Mouse (Mus musculus) embryonic facial prominence, embryonic 10.5 days (tissue): Measurements from ENCODE around the gene Rbpj. TPM values are rescaled to one million over a fixed set of nuclear protein-coding genes. Genes with fewer than 3 reads are reported as not detected.
"Not testable (repeated sequence)": the region's sequence is repeated elsewhere in the genome, so short reads cannot be mapped to it uniquely, and the experiment has no call there.

ENCODE experiments used
- DNase-seq: peaks from one replicate; pipeline ENCODE4 v3.0.0-alpha.2; 2017; ENCODE audit warnings: low spot score
- H3K27ac ChIP-seq: fragments of 300-500 bp; sonication (generic); replicated peaks from 2 replicates; pipeline ENCODE4 v1.5.1; 2016; ENCODE audit warnings: mild to moderate bottlenecking
- H3K27me3 ChIP-seq: fragments of 300-500 bp; sonication (generic); replicated peaks from 2 replicates; pipeline ENCODE4 v1.6.1; 2016; ENCODE audit warnings: low read depth, mild to moderate bottlenecking; ENCODE audit not compliant: poor library complexity, severe bottlenecking
- H3K36me3 ChIP-seq: fragments of 300-500 bp; sonication (generic); replicated peaks from 2 replicates; pipeline ENCODE4 v1.6.1; 2016; ENCODE audit warnings: mild to moderate bottlenecking, moderate library complexity
- H3K4me1 ChIP-seq: fragments of 300-500 bp; sonication (generic); 2 replicates; pipeline ENCODE4 v1.6.1; 2016
- H3K4me3 ChIP-seq: fragments of 300-500 bp; sonication (generic); 2 replicates; pipeline ENCODE4 v1.5.1; 2016; ENCODE audit warnings: mild to moderate bottlenecking, moderate library complexity
- H3K9me3 ChIP-seq: fragments of 300-500 bp; sonication (generic); 2 replicates; pipeline ENCODE4 v1.6.1; 2016; ENCODE audit warnings: mild to moderate bottlenecking
- WGBS: fragments of 180-500 bp; shearing (Covaris S2); methylation state at CpG from one replicate; pipeline ENCODE4 v1.1.7; 2016; 5-methylcytosine and 5-hydroxymethylcytosine counted together
- polyA plus RNA-seq: library from polyadenylated mRNA; unstranded; fragments of >200 nt; fragmentation: Nextera tagmentation; extraction: Ambion mirVana; gene quantifications from 2 replicates; pipeline ENCODE4 v1.2.1, GENCODE M21; 2016

Rbpj gene
- polyA plus RNA-seq, 1 experiment from 2014 or later: 44.9 TPM

DNA sequence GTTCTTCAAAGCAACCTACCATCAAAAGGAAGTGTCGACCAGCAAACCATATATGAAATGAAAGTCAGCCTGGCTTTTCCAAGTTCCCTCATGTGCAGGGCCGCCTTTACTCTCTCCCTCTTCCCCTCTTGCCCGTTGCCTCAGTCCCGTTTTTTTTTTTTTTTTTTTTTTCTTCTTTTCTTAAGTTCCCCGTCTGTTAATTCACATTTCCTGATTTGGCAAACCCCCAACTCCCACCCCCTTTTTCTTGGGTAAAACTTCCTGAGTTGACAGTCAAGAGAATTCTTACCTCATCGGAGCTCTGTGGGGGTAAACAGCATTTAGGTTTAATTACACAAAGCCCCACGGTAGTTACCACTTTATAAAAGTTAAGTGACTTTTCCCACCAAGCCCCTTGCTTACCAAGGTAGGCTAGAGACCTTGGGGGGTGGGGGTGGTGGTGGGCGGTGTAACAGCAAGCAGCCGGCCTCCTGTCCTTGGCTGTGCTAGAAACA lies 81.1 kb downstream of the Rbpj start:
- WGBS: 67% methylated on average over 9 of the region's 9 CpGs
- Histone ChIP-seq H3K27ac (no peak overlapping the region), H3K27me3 (no peaks in the 10 kb centered on the region)

DNA sequence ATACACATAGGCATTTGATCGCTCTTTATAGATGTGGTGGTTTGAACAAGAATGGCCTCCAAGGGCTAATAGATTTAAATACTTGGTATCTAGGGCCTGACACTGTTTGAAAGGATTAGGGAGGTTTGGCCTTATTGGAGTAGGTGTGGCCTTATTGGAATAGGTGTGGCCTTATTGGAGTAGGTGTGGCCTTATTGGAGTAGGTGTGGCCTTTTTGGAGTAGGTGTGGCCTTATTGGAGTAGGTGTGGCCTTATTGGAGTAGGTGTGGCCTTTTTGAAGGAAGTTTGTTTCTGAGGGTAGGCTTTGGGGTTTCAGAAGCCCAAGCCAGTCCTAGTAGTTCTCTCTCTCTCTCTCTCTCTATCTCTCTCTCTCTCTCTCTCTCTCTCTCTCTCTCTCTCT lies 84.4 kb downstream of the Rbpj start:
- not testable (repeated sequence) for H3K27ac ChIP-seq, H3K4me1 ChIP-seq, H3K36me3 ChIP-seq, H3K4me3 ChIP-seq, H3K27me3 ChIP-seq, DNase-seq, H3K9me3 ChIP-seq
- 94% methylated on average over 1 of the region's 1 CpGs for WGBS

More for the DNA sequence above, 81.1 kb downstream of the Rbpj start:
- H3K4me1 ChIP-seq: peaks cover 15% of the 10 kb centered on the region
- H3K4me3 ChIP-seq: no peak overlapping the region
- H3K9me3 ChIP-seq: no peaks in the 10 kb centered on the region
- H3K36me3 ChIP-seq: no peaks in the 10 kb centered on the region
- DNase-seq: no peak

DNA sequence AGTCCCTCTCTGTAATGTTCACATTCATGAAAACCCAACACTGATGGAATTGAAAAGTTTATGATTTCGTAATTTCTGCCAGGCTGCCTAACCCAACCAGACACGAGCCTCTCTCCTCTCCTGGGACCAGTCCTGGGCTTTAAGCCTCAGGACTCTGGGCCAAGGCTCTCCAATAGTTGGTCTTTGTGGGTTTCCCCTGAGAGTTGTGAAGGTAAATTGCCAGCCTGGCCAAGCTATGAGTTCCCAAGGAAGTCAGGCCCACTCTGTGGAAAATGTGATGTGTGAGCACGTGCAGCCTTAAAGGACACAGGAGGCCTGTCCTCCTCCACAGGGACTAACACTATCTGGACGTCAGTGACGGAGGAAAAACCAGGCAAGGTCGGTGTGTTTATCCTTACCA lies 85.4 kb downstream of the Rbpj start:
- Histone ChIP-seq H3K27ac (no peak overlapping the region), H3K4me1 (no peaks in the 10 kb centered on the region), H3K4me3 (no peak overlapping the region), H3K27me3 (no peaks in the 10 kb centered on the region), H3K9me3 (no peaks in the 10 kb centered on the region), H3K36me3 (no peaks in the 10 kb centered on the region)
- WGBS: 75% methylated on average over 6 of the region's 6 CpGs
- DNase-seq: no peak

DNA sequence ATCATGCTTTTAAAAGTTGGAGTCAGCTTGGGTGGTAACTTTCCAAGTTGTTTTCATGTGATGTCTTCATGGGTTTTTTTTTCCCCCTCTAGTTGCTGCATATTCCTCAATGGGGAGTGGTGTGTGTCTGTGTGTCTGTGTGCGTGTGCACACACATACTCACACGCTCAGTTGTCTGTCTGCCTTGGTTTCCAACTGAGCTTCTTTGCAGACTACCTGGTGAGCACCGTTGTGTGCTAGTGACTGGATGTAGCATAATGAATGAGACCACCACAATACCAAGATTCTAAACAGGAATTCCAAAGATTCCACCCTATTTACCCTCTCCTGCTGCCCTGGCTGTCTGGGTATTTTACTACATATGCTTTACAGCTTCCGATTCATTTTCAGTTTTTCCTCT lies 86.0 kb downstream of the Rbpj start:
- WGBS: 69% methylated on average over 4 of the region's 4 CpGs
- Histone ChIP-seq H3K36me3 (no peaks in the 10 kb centered on the region), H3K27ac (no peak overlapping the region), H3K4me1 (no peaks in the 10 kb centered on the region), H3K9me3 (no peaks in the 10 kb centered on the region), H3K4me3 (no peak overlapping the region), H3K27me3 (no peaks in the 10 kb centered on the region)
- no peak for DNase-seq

DNA sequence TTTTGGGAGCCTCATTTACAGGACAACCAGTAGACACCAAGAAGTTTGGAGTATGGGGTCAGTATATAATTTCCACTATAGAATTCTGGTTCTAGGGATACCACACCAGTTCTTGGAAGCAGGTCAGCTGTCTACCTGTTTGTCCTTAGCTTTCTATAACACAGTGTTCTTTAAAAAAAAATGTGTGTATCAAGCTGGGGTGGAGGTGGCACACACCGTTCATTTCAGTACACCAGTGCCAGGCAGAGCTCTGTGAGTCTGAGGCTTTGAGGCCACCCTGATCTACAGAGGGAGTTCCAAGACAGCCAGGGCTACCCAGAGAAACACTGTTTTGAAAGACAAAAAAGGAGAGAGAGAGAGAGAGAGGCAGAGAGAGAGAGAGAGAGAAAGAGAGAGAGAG lies 87.3 kb downstream of the Rbpj start:
- no peak for DNase-seq
- Histone ChIP-seq H3K27me3 (no peaks in the 10 kb centered on the region), H3K4me3 (no peak overlapping the region), H3K9me3 (no peaks in the 10 kb centered on the region), H3K4me1 (no peaks in the 10 kb centered on the region), H3K27ac (no peak overlapping the region), H3K36me3 (no peaks in the 10 kb centered on the region)
- 84% methylated on average over 1 of the region's 1 CpGs for WGBS

DNA sequence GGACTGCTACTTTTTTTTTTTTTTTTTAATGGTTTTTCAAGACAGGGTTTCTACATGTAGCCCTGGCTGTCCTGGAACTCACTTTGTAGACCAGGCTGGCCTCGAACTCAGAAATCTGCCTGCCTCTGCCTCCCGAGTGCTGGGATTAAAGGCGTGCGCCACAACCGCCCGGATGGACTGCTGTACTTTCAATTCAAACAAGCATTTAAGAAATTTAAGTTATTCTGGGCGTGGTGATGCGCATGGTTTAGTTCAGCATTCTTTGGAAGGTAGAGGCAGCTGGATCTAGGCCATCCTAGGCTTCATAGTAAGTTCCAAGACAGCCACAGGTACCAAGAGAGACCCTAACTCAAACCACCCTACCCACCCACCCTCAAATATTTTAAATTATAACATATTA lies 88.2 kb downstream of the Rbpj start:
- no peak for DNase-seq
- no peaks in the 10 kb centered on the region for H3K36me3 ChIP-seq

DNA sequence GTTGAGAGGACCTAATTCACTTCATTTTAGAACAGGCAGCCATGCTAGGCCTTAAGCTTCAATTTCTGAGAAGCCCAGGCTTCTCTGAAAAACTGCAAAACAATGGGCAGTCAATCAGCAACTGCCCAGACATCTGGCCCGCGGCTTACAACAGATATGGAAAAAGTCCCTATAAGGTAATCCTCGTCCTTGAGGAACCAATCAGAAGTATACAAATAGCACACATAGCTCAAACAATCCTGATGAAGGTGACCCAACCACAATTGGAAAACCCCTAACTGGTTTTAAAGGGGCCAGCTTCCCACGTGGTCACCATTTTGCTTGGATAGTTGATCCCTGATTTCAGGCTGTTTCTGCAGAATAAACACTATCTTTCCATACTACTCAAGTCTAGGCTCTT lies 89.0 kb downstream of the Rbpj start:
- 83% methylated on average over 4 of the region's 4 CpGs for WGBS
- H3K36me3 ChIP-seq: no peaks in the 10 kb centered on the region
- no peak overlapping the region for H3K27ac ChIP-seq
- H3K4me1 ChIP-seq: no peaks in the 10 kb centered on the region
- no peak overlapping the region for H3K4me3 ChIP-seq
- no peaks in the 10 kb centered on the region for H3K27me3 ChIP-seq
- no peaks in the 10 kb centered on the region for H3K9me3 ChIP-seq
- DNase-seq: no peak

More for the DNA sequence above, 88.2 kb downstream of the Rbpj start:
- no peaks in the 10 kb centered on the region for H3K27me3 ChIP-seq
- 95% methylated on average over 8 of the region's 8 CpGs for WGBS
- no peaks in the 10 kb centered on the region for H3K9me3 ChIP-seq
- H3K4me1 ChIP-seq: no peaks in the 10 kb centered on the region
- H3K4me3 ChIP-seq: no peak overlapping the region
- H3K27ac ChIP-seq: no peak overlapping the region

DNA sequence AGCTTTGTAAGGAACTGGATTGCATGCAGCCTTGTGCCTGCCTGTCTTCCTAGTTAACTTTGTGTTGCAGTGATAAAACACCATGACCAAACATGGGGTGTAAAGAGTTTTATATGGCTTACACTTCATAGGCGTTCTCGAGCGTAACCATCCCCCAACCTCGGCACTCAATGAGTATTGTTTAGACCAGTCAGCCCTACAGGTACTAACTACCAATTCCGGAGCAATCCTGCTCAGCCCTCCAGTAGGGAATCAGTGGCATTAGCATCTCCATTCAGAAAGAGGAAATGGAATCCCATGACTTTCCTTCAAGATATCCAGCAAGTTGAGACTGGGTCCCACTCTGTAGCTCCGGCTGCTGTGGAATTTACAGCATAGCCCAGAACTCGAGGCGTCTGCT lies 89.5 kb downstream of the Rbpj start:
- no peak for DNase-seq
- Histone ChIP-seq H3K27me3 (no peaks in the 10 kb centered on the region), H3K27ac (no peak overlapping the region), H3K36me3 (no peaks in the 10 kb centered on the region), H3K4me3 (no peak overlapping the region), H3K4me1 (no peaks in the 10 kb centered on the region), H3K9me3 (no peaks in the 10 kb centered on the region)
- 93% methylated on average over 8 of the region's 8 CpGs for WGBS

DNA sequence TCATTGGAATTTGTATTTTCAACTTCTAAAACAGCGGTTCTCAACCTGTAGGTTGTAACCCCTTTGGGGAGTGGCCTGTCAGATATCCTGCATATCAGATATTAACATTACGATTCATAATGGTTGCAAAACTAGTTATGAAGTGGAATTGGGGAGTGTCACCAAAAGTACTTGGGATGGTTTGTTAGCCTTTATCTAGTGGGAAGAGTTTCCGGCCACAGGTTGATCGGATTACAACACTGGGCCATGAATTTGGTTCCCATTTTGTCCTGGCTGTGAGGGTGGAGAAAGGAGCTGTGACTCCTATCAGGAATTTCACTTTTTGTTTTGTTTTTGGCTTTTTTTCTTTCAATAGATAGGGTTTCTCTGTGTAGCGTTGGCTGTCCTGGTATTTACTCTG lies 90.0 kb downstream of the Rbpj start:
- Histone ChIP-seq H3K9me3 (no peaks in the 10 kb centered on the region), H3K36me3 (no peaks in the 10 kb centered on the region), H3K4me1 (no peaks in the 10 kb centered on the region), H3K27me3 (no peaks in the 10 kb centered on the region), H3K4me3 (no peak overlapping the region), H3K27ac (no peak overlapping the region)
- DNase-seq: no peak
- 89% methylated on average over 5 of the region's 5 CpGs for WGBS

DNA sequence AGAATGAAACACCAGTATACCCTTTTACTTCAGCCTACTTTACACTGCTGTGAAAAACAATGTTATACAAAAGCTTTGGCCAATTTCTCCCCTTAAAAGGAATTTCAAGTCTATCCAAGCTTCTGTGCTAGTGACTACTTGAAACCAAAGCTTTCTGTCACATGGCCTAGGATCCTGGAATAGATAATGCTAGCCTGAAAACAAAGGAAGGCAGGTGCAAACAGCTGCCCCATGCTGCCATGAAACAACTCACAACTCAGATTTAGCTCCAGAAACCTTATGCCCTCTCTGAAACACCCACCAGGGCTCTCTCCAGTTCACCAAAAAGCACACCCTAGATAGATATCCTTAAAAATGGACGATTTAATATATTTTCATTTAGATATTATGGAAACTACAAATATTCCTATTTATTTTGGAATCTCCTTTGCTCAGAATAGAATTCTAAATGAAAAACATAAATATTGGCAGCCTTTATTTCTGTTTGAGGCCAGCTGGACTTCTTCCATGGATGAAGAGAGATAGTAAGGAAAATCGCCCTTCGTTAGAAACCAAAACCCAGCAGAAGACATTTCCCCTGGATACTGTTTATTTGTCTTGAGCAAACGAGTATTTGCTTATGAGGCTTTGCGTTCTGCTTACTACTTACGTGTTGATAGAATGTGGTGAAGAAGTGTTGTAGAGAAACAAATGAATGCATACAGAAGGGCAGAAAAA lies 91.8 kb downstream of the Rbpj start:
- H3K27me3 ChIP-seq: no peaks in the 10 kb centered on the region
- WGBS: 88% methylated on average over 6 of the region's 6 CpGs
- H3K27ac ChIP-seq: no peak overlapping the region
- H3K9me3 ChIP-seq: no peaks in the 10 kb centered on the region
- no peaks in the 10 kb centered on the region for H3K36me3 ChIP-seq
- DNase-seq: no peak
- H3K4me1 ChIP-seq: no peaks in the 10 kb centered on the region
- no peak overlapping the region for H3K4me3 ChIP-seq

DNA sequence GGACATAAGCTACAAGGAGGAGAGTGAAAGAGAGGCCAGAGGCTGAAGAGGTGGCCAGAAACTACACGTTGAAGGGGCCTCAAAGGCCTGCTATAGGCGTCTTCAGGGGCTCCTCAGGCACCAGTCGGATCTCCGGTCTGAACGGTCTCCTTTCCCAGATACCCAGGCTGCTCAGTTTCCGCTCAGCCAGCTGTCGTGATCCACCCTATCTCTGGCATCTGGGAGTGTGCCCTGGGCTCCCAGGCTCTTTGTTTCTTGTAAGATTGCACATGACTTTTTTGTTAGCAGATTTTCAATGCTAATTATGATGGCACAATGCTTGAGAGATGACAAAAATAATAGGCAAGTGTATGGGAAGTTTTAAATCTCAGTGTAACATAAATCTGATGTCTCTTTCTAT lies 95.2 kb downstream of the Rbpj start:
- DNase-seq: no peak
- Histone ChIP-seq H3K4me1 (no peaks in the 10 kb centered on the region), H3K27me3 (no peaks in the 10 kb centered on the region), H3K4me3 (no peak overlapping the region), H3K36me3 (no peaks in the 10 kb centered on the region), H3K9me3 (no peaks in the 10 kb centered on the region), H3K27ac (no peak overlapping the region)
- 77% methylated on average over 7 of the region's 7 CpGs for WGBS

DNA sequence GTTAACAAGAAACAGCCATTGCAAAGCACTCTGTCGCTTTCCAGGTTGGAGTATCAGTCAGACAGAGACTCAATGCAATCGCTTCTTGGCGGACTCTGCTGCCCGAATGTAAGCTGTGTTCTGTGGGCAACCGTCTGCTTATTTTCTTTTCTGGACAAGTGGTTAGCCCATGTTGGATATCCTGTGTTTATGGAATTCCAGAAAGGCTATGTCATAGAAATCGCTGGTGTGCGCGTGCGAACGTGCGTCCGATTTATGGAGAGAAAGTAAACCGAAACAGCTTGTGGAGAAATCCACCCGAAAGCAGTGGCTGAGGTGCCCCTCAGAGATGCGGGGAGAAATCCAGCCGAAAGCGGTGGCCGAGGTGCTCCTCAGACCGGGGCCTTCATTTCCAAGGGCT lies 98.4 kb downstream of the Rbpj start:
- H3K4me1 ChIP-seq: no peaks in the 10 kb centered on the region

DNA sequence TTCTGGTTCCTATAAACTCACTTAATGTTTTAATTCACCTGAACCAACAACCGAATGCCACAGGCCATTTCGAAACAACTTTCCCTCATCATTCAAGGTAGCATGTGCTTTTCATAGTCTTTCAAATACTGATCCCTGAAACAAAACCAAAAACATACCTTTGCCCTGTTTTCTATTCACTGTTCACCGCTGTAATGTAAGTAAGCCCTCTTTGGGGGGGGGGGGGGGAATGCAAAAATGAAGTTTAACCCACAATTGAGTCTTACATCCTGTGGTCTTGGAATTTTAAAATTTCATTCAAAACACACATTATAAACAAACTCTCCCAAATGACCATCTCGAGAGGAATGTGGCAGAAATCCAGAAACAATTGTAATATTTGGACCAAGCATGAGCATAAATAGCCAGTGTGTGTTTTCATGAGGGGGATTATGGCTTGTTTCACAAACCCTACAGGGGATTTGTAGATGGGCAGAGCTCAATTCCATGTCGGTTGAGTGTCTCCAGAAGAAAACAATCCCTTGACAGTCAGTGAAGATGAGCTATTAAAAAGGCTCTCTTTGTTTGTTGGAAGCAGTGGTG lies 99.4 kb downstream of the Rbpj start:
- DNase-seq: no peak
- WGBS: 76% methylated on average over 5 of the region's 5 CpGs
- no peak overlapping the region for H3K27ac ChIP-seq
- H3K36me3 ChIP-seq: no peaks in the 10 kb centered on the region
- no peaks in the 10 kb centered on the region for H3K4me1 ChIP-seq
- no peak overlapping the region for H3K4me3 ChIP-seq
- H3K9me3 ChIP-seq: no peaks in the 10 kb centered on the region
- no peaks in the 10 kb centered on the region for H3K27me3 ChIP-seq

More for the DNA sequence above, 98.4 kb downstream of the Rbpj start:
- Histone ChIP-seq H3K4me3 (no peak overlapping the region), H3K9me3 (no peaks in the 10 kb centered on the region), H3K36me3 (no peaks in the 10 kb centered on the region), H3K27me3 (no peaks in the 10 kb centered on the region), H3K27ac (no peak overlapping the region)
- 83% methylated on average over 19 of the region's 19 CpGs for whole genome bisulfite sequencing
- DNase-seq: peak; percentile 30
